Mouse (Mus musculus): ENCODE data around the gene AC109138.7.

DNA sequence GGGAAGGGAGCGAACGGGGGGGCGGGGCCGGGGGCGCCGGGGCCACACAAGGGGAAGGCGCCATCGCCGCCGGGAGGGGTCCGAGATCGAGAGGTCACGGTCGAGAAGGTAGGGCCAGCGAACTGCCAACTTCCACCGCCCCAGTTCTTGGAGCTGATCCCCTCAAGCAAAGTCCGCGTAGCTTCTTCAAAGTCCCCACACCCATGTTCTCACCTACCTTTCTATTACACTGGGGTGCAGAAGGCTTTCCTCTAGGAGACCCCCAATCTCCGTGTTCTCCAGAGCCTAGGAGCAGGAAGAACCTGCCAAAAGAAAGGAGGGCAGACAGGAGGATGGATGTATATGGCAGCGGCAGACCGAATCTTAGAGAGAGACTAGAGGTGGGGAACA is 1.3 kb downstream of the AC109138.7 start:
- TF ChIP-seq CTCF (IDR thresholded peaks at IDR 0.05; ENCODE audit: control insufficient read depth, insufficient read depth, insufficient read length) (no peak), FOSL1 (IDR thresholded peaks at IDR 0.05; ENCODE audit: insufficient read depth, low read length, poor library complexity, severe bottlenecking) (no peak), CEBPB (IDR thresholded peaks at IDR 0.05; ENCODE audit: low read depth) (no peak)
